Mouse (Mus musculus) testis, adult 2 months (tissue): Measurements from ENCODE around the gene Pde6b.

Source experiments
- CTCF ChIP-seq: fragments of 200-500 bp; IDR thresholded peaks from 2 replicates; pipeline ENCODE4 v1.5.1; 2012; ENCODE audit warnings: low read depth, mild to moderate bottlenecking, inconsistent platforms, low read length, moderate library complexity; ENCODE audit not compliant: control insufficient read depth, insufficient read depth, insufficient replicate concordance
- POLR2A ChIP-seq: fragments of 200-500 bp; IDR thresholded peaks from 2 replicates; pipeline ENCODE4 v1.6.1; 2012; ENCODE audit warnings: low read depth, mild to moderate bottlenecking, inconsistent platforms, low read length, moderate library complexity; ENCODE audit not compliant: control insufficient read depth

- no peak for TF ChIP-seq POLR2A
- no peak for TF ChIP-seq CTCF
These were observed 19.7 kb upstream of the Pde6b start for GRCm38 (mm10) chr5:108368446-108368845.
